Mouse (Mus musculus): ENCODE results near the gene Nxf1. TPM values are rescaled to one million over a fixed set of nuclear protein-coding genes. Genes with fewer than 3 reads are reported as not detected.

Gene Nxf1
- total and polyA plus RNA-seq, 3 experiments: 39.7 to 456 (median 175) TPM

DNA sequence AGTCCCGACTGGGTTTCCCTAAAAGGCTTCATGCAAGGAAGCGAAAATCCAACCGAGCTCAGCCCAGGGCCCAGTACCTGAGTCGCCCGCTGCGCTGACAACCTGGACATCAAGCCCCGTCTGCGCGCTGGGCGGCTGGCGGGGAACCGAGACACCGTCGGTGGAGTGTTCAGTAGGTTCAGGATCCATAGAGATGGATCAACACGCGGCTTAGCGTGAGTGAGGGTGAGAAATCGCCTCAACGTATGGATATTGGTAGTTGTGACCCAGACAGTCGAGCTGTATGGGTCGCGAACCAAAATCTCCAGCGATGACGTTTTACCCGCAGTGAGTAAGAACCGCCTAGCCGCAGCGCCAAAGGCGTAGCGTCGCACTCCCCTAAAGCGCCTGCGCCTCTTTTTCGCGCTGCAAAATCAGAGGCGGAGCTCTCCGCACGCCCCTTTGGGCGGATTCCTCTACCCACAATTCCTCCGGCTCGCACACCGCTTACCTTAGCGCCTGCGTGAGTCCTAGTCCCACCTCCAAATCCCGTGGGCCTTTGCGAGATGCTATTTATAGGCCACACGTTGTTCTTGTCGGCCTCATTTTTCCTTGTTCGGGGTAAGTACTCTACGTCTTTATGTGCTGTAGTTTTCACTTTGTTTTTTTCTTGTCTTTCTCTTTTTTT is 33.8 kb upstream of the Nxf1 start, which contains the start of gene Slc3a2:
Gene Slc3a2 (minus strand): TSS at position 463 of the 667 bp plus-strand sequence.
- H3K4me3 ChIP-seq (ENCODE audit: low read depth, low read length): peak within 1 kb of the TSS; percentile 89
- ATAC-seq (ENCODE audit: extremely low read depth, insufficient number of reproducible peaks, low FRiP score, poor library complexity, severe bottlenecking): peak; percentile 85
- peak; percentile 75 for DNase-seq (ENCODE audit: low spot score)
- H3K9me3 ChIP-seq (replicated peaks): no peaks in the 10 kb centered on the region
- TF ChIP-seq CTCF (IDR thresholded peaks at IDR 0.05; ENCODE audit: low read depth, low read length) (no peak), TAL1 (conservative IDR thresholded peaks at IDR 0.05; ENCODE audit: low read depth, low read length) (no peak), POLR2AphosphoS5 (IDR thresholded peaks at IDR 0.05; ENCODE audit: insufficient replicate concordance, low read depth, low read length) (peak; percentile 96), GATA2 (IDR thresholded peaks at IDR 0.05; ENCODE audit: borderline replicate concordance, low read depth, low read length) (no peak), GATA1 (IDR thresholded peaks at IDR 0.05; ENCODE audit: borderline replicate concordance, low read length) (no peak)
- H3K4me1 ChIP-seq (ENCODE audit: insufficient read depth, low read depth, low read length): peaks cover 47% of the 10 kb centered on the region
- H3K27me3 ChIP-seq (ENCODE audit: insufficient read depth, low read length): no peaks in the 10 kb centered on the region
- H3K36me3 ChIP-seq (replicated peaks): peaks cover 45% of the 10 kb centered on the region

DNA sequence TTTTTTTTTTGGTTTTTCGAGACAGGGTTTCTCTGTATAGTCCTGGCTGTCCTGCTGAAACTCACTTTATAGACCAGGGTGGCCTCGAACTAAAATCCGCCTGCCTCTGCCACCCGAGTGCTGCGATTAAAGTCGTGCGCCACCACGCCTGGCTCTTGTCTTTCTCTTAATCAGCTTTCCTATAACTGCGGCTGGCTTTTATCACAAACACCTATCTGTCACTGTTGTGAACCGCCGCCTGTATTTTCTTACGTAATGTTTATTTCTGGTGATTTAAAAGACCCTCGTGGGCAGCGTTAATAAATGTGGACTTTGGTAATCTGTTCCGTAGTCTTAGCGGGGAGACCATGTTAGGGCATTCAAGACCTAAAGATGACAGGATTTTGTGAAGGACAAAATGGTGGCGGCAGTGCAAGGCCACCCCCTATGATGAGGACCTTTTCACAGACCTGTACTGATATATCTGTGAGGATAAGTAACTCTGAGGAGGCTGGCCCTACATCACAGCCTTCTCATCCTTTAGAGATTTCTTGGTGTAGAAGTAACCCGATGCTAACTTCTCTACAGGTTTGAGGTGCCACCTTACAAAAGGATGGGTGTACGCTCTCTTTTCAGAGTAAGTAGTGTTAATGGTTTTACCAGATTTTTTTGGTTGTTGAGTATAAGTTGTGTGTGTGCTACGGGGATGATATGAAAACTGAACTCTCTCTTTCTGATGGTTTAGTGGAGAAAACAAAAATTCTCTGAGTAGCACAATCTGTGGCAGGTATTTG is 33.1 kb upstream of the Nxf1 start:
- H3K4me3 ChIP-seq (ENCODE audit: low read depth, low read length): peak overlapping the region; percentile 89
- TF ChIP-seq POLR2AphosphoS5 (IDR thresholded peaks at IDR 0.05; ENCODE audit: insufficient replicate concordance, low read depth, low read length): peak; percentile 10; the same call in 1 of the 2 replicates
- TF ChIP-seq GATA1 (IDR thresholded peaks at IDR 0.05; ENCODE audit: borderline replicate concordance, low read length): no peak
- no peak for TF ChIP-seq CTCF (IDR thresholded peaks at IDR 0.05; ENCODE audit: low read depth, low read length)
- DNase-seq (ENCODE audit: low spot score) (no peak), ATAC-seq (ENCODE audit: extremely low read depth, insufficient number of reproducible peaks, low FRiP score, poor library complexity, severe bottlenecking) (no peak)
- peaks cover 45% of the 10 kb centered on the region for H3K36me3 ChIP-seq (replicated peaks)
- H3K4me1 ChIP-seq (ENCODE audit: insufficient read depth, low read depth, low read length): peaks cover 41% of the 10 kb centered on the region
- no peaks in the 10 kb centered on the region for H3K27me3 ChIP-seq (ENCODE audit: insufficient read depth, low read length)
- H3K9me3 ChIP-seq (replicated peaks): no peaks in the 10 kb centered on the region

DNA sequence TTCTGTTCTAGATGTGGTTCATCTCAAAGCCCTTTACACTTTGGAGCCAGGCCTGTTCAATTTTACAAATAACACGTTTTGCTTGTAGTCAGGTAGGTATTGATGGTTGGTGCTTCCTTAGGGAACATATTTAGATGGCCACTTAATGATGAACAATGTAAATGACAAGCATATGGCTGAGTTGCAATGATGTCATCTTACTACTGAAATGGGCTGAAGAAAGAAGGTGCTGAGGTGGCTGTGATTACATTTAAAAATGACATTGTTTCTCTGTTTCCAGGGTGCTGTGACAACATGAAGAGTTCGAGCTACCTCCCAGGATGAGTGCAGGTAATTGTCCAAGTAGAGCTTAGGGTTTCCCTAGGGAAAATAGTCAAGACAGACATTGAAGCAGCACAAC is 32.5 kb upstream of the Nxf1 start:
- TF ChIP-seq POLR2AphosphoS5 (IDR thresholded peaks at IDR 0.05; ENCODE audit: insufficient replicate concordance, low read depth, low read length) (peak; percentile 66; the same call in 1 of the 2 replicates), TAL1 (conservative IDR thresholded peaks at IDR 0.05; ENCODE audit: low read depth, low read length) (no peak)
- Histone ChIP-seq H3K9me3 (replicated peaks) (no peaks in the 10 kb centered on the region), H3K36me3 (replicated peaks) (peaks cover 45% of the 10 kb centered on the region), H3K27me3 (ENCODE audit: insufficient read depth, low read length) (no peaks in the 10 kb centered on the region), H3K4me3 (ENCODE audit: low read depth, low read length) (peak overlapping the region; percentile 89), H3K4me1 (ENCODE audit: insufficient read depth, low read depth, low read length) (peaks cover 38% of the 10 kb centered on the region)
- DNase-seq (ENCODE audit: low spot score) (no peak), ATAC-seq (ENCODE audit: extremely low read depth, insufficient number of reproducible peaks, low FRiP score, poor library complexity, severe bottlenecking) (no peak)

GRCm38 (mm10) chr19:8725081-8725613 is 31.7 kb upstream of the Nxf1 start:
- peaks cover 32% of the 10 kb centered on the region for H3K4me1 ChIP-seq (ENCODE audit: insufficient read depth, low read depth, low read length)
- no peaks in the 10 kb centered on the region for H3K27me3 ChIP-seq (ENCODE audit: insufficient read depth, low read length)
- peak overlapping the region; percentile 89 for H3K4me3 ChIP-seq (ENCODE audit: low read depth, low read length)
- DNase-seq (ENCODE audit: low spot score) (no peak), ATAC-seq (ENCODE audit: extremely low read depth, insufficient number of reproducible peaks, low FRiP score, poor library complexity, severe bottlenecking) (no peak)
- no peak for TF ChIP-seq GATA2 (IDR thresholded peaks at IDR 0.05; ENCODE audit: borderline replicate concordance, low read depth, low read length)
- no peak for TF ChIP-seq GATA1 (IDR thresholded peaks at IDR 0.05; ENCODE audit: borderline replicate concordance, low read length)
- TF ChIP-seq POLR2AphosphoS5 (IDR thresholded peaks at IDR 0.05; ENCODE audit: insufficient replicate concordance, low read depth, low read length): no peak
- H3K9me3 ChIP-seq (replicated peaks): no peaks in the 10 kb centered on the region
- H3K36me3 ChIP-seq (replicated peaks): peaks cover 41% of the 10 kb centered on the region

GRCm38 (mm10) chr19:8726609-8727390 is 30.1 kb upstream of the Nxf1 start:
- DNase-seq (ENCODE audit: low spot score) (no peak), ATAC-seq (ENCODE audit: extremely low read depth, insufficient number of reproducible peaks, low FRiP score, poor library complexity, severe bottlenecking) (no peak)
- Histone ChIP-seq H3K9me3 (replicated peaks) (no peaks in the 10 kb centered on the region), H3K4me1 (ENCODE audit: insufficient read depth, low read depth, low read length) (peaks cover 17% of the 10 kb centered on the region), H3K36me3 (replicated peaks) (peaks cover 36% of the 10 kb centered on the region), H3K4me3 (ENCODE audit: low read depth, low read length) (peak overlapping the region; percentile 25; the same call in 1 of the 2 replicates), H3K27me3 (ENCODE audit: insufficient read depth, low read length) (no peaks in the 10 kb centered on the region)
- TF ChIP-seq GATA2 (IDR thresholded peaks at IDR 0.05; ENCODE audit: borderline replicate concordance, low read depth, low read length): no peak
- TF ChIP-seq POLR2AphosphoS5 (IDR thresholded peaks at IDR 0.05; ENCODE audit: insufficient replicate concordance, low read depth, low read length): no peak
- TF ChIP-seq GATA1 (IDR thresholded peaks at IDR 0.05; ENCODE audit: borderline replicate concordance, low read length): no peak
- TF ChIP-seq TAL1 (conservative IDR thresholded peaks at IDR 0.05; ENCODE audit: low read depth, low read length): no peak
- TF ChIP-seq CTCF (IDR thresholded peaks at IDR 0.05; ENCODE audit: low read depth, low read length): no peak
